Mouse (Mus musculus): ENCODE results near the gene Rbfox1. TPM values are rescaled to one million over a fixed set of nuclear protein-coding genes. Genes with fewer than 3 reads are reported as not detected.

The Rbfox1 gene
- polyA plus RNA-seq, 1 experiment, result not detected

DNA sequence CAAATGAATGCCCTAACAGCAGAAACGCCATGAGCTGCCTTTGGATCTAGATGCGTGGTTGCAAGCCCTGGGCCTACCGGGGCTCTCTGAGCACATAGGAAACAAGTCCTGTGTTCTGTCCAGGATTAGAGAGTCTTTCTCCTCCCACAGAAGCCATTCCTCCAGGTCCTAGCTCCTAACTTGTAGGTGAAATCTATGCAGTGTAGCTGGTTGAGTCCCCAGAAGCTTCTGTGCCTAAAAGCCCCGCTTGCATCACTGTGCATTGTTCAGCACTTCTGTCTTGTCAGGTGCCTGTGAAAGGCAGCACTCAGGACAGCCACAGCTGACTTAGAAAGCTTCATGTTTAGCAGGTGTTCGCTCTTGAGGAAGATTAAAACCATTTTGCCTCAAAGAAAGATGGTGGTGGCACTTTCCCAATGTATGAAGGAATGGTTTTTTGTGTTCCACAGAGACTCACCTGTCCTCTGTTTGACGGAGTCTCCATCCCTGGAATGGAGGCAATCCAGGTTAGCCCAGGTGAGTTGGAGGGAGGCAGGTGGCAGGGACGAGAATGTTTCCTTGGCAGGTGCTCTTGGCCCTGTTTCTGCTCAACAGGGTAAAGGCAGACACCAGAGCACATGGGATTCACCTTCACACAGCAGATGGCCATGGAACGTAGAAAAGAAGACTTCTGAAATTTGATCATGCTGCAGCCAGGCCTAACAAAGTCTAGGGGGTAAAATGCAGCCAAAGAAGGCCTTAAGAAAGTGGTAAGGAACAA is 1213.0 kb downstream of the Rbfox1 start:
- no peak for TF ChIP-seq POLR2A (IDR thresholded peaks at IDR 0.05; ENCODE audit: borderline replicate concordance, low read depth, low read length)
- TF ChIP-seq CTCF (IDR thresholded peaks at IDR 0.05; ENCODE audit: low read depth, low read length), result no peak
- Histone ChIP-seq H3K4me1 (ENCODE audit: control insufficient read depth, insufficient read depth, low read length) (no peaks in the 10 kb centered on the region), H3K27ac (ENCODE audit: insufficient read depth, low read depth, low read length) (no peak overlapping the region), H3K4me3 (ENCODE audit: insufficient read depth, low read length) (no peak overlapping the region)

DNA sequence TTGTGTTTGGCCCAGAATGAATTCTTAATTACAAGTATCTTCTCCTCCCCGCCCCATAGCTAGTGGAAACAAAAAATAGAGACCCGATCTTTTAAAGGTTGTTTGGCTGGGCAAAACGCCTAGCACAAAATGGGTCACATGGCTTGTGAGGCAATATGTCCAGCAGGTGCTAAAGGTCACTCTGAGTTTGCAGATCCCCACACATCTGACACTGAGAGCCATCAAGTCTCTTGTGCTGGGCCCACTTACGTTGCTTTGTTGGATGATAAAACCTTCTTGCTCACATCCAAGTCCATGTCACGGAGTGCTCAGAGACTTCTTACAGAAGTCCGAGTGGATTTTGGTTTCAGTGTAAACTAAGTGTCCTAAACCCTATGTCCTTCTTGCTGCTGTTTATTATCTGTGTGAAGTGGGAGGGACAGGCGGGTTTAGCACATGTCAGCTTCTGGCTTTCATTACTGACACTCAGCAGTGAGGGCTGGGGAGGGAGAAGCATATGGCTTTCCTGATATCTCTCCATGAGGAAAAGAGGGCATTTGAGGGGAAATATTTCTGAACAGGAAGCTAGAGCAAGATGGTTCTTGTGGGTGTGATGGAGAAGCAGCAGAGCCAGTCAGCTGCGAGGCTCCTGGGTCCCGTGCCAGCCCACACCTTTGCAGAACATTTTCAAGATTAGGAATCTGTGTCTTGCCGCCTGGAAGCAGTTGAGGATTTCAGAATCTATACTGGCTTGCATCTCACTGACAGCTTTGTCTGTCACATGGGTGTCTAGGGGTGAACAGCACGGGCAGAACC is 1214.5 kb downstream of the Rbfox1 start:
- H3K4me1 ChIP-seq (ENCODE audit: control insufficient read depth, insufficient read depth, low read length), result no peaks in the 10 kb centered on the region
- no peak overlapping the region for H3K27ac ChIP-seq (ENCODE audit: insufficient read depth, low read depth, low read length)
- no peak overlapping the region for H3K4me3 ChIP-seq (ENCODE audit: insufficient read depth, low read length)
- no peak for TF ChIP-seq CTCF (IDR thresholded peaks at IDR 0.05; ENCODE audit: low read depth, low read length)
- TF ChIP-seq POLR2A (IDR thresholded peaks at IDR 0.05; ENCODE audit: borderline replicate concordance, low read depth, low read length), result no peak

DNA sequence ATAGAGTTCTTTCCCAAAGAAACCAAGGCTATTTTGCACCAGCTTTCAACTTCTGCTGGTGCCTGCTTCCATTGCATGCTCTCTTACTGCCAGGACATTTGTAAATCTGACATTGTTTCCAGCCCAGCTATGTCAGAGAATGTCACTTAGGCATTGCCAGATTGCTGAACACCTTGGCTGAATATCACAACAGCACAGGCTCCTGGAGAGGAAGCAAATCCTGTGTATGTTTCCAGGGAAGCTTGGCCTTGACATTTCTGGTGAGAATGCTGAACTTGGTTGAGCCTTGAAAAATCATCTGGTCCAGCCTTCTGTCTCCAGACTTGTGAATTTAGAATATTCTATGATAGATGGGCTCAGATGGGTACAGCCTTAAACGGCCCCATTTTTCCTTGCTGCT is 1217.3 kb downstream of the Rbfox1 start:
- H3K27ac ChIP-seq (ENCODE audit: insufficient read depth, low read depth, low read length), result no peak overlapping the region
- H3K4me3 ChIP-seq (ENCODE audit: insufficient read depth, low read length), result no peak overlapping the region
- TF ChIP-seq CTCF (IDR thresholded peaks at IDR 0.05; ENCODE audit: low read depth, low read length) (no peak), POLR2A (IDR thresholded peaks at IDR 0.05; ENCODE audit: borderline replicate concordance, low read depth, low read length) (no peak)
- H3K4me1 ChIP-seq (ENCODE audit: control insufficient read depth, insufficient read depth, low read length), result no peaks in the 10 kb centered on the region

DNA sequence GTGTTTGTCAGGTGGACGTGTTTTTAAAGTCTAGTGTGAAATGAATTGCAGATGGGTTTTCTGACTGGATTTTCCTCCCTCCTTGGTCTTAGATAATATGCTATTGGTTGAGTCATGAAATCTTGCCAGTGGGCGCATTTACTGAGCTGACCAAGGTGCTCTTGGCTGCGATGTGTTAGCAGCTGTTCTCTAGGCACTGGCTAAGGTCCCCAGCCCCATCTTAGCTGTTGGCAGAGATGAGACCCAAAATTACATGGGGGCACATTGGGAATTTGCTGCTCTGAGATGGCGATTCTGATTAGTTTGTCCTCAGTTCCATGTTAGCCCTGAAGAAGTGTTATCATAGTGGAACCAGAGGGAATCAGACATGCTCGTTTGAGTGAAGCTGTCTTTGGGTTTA is 1218.1 kb downstream of the Rbfox1 start:
- no peak for TF ChIP-seq POLR2A (IDR thresholded peaks at IDR 0.05; ENCODE audit: borderline replicate concordance, low read depth, low read length)
- no peak for TF ChIP-seq CTCF (IDR thresholded peaks at IDR 0.05; ENCODE audit: low read depth, low read length)
- Histone ChIP-seq H3K27ac (ENCODE audit: insufficient read depth, low read depth, low read length) (no peak overlapping the region), H3K4me3 (ENCODE audit: insufficient read depth, low read length) (no peak overlapping the region), H3K4me1 (ENCODE audit: control insufficient read depth, insufficient read depth, low read length) (no peaks in the 10 kb centered on the region)

DNA sequence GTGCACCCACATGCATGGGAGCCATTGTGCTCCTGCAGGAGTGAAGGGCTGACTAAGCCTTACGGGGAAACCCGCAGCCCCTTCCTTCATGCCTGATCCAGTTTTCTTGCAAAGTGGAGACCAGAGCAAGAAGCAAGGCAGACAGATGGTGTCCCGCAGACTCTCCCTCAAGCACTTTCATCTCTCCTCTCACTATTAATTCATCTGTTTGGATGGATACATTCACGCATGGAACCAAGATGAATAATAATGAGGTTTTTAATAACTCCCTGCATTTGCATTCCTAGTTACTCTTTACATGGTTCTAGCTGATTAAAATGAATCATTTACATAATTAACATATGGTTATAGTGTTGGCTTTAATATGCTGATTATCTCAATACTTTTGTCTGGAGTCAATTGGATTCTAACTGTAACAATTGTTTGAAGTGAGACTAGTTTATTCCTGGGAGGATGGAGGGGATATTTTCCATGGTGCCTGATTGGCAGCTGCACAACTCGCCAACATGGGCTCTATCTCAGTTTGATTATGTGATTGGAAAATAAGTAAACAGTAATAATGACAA is 1221.4 kb downstream of the Rbfox1 start:
- no peak for TF ChIP-seq CTCF (IDR thresholded peaks at IDR 0.05; ENCODE audit: low read depth, low read length)
- no peak for TF ChIP-seq POLR2A (IDR thresholded peaks at IDR 0.05; ENCODE audit: borderline replicate concordance, low read depth, low read length)
- Histone ChIP-seq H3K4me1 (ENCODE audit: control insufficient read depth, insufficient read depth, low read length) (no peaks in the 10 kb centered on the region), H3K4me3 (ENCODE audit: insufficient read depth, low read length) (no peak overlapping the region), H3K27ac (ENCODE audit: insufficient read depth, low read depth, low read length) (no peak overlapping the region)

DNA sequence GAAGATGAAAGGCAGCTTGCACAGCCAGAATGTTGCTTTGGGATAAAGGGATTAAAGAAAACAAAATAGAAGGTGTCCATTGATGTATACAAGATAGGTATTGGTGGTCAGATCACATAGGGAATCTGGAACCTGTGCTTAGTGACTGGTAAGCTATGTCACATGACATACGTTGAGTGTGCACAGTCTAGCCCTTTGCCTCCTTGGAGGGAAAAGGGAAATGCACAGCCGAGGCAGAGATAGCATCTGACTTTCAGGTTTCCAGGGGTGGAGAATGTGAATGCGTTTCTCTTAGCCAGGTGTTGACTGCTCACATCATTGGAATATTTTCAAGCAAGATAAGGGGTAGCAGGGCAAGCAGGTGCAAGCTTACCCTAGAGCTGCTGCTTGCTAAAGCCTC is 1230.8 kb downstream of the Rbfox1 start:
- Histone ChIP-seq H3K27ac (ENCODE audit: insufficient read depth, low read depth, low read length) (no peak overlapping the region), H3K4me3 (ENCODE audit: insufficient read depth, low read length) (no peak overlapping the region), H3K4me1 (ENCODE audit: control insufficient read depth, insufficient read depth, low read length) (peaks cover 5% of the 10 kb centered on the region)
- TF ChIP-seq CTCF (IDR thresholded peaks at IDR 0.05; ENCODE audit: low read depth, low read length) (no peak), POLR2A (IDR thresholded peaks at IDR 0.05; ENCODE audit: borderline replicate concordance, low read depth, low read length) (no peak)

DNA sequence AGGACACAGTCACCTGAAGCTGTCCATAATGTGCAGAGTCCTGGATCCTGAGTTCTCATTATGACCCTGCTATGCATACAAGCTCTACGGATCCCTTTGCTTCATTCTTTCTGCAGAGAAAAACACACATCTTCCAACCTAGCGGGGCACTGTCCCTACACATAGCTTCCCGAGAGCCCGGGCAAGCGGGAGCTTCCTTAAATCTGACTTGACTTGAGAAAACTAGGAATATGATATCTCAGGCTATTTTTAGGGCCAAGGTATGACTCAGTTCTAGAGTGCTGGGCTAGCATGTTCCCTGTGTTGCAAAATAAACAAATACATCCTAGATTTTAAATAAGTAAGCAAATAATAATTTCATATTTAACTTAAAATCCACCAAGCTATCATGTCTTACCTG is 1244.4 kb downstream of the Rbfox1 start:
- Histone ChIP-seq H3K27ac (ENCODE audit: insufficient read depth, low read depth, low read length) (no peak overlapping the region), H3K4me1 (ENCODE audit: control insufficient read depth, insufficient read depth, low read length) (no peaks in the 10 kb centered on the region), H3K4me3 (ENCODE audit: insufficient read depth, low read length) (no peak overlapping the region)
- no peak for TF ChIP-seq CTCF (IDR thresholded peaks at IDR 0.05; ENCODE audit: low read depth, low read length)
- TF ChIP-seq POLR2A (IDR thresholded peaks at IDR 0.05; ENCODE audit: borderline replicate concordance, low read depth, low read length), result no peak

DNA sequence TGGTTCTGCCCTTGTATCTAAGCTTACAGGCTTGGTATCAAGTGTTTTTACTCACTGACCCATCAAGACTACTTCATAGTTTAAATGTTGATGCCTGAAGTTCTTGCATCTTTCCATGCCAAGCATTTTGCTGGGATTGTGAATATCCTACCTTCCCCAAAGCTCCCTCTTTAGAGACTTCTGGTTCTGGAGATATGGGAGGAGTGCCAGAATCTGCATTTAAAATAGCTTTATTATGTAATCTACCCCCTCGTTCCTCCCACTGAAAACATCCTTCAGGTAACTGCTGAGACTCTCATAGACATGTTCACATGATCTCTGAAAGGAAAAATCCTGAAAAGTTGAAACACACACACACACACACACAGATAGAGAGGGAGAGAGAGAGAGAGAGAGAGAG is 1247.3 kb downstream of the Rbfox1 start:
- Histone ChIP-seq H3K4me3 (ENCODE audit: insufficient read depth, low read length) (no peak overlapping the region), H3K4me1 (ENCODE audit: control insufficient read depth, insufficient read depth, low read length) (no peaks in the 10 kb centered on the region), H3K27ac (ENCODE audit: insufficient read depth, low read depth, low read length) (no peak overlapping the region)
- TF ChIP-seq CTCF (IDR thresholded peaks at IDR 0.05; ENCODE audit: low read depth, low read length) (no peak), POLR2A (IDR thresholded peaks at IDR 0.05; ENCODE audit: borderline replicate concordance, low read depth, low read length) (no peak)

DNA sequence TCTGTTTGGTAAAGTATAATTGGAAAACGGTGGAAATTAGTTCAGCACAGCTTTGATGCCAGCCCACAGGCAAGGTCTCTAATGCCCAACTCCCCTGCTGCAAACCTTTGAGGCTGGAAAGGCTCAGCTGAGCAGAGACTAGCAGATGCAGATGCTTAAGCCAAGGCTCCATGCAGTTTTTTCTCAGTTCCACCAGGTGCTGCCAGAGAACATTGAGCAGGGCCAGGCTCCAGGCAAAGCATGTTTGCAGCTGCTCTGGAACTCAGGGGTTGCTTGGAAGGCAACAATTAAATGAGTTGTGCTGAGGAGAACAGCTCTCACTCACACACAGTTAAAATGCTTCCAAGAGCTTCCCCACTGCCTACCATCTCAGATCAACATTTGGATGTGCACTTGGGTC is 1251.8 kb downstream of the Rbfox1 start:
- TF ChIP-seq POLR2A (IDR thresholded peaks at IDR 0.05; ENCODE audit: borderline replicate concordance, low read depth, low read length), result no peak
- TF ChIP-seq CTCF (IDR thresholded peaks at IDR 0.05; ENCODE audit: low read depth, low read length), result no peak
- no peak overlapping the region for H3K27ac ChIP-seq (ENCODE audit: insufficient read depth, low read depth, low read length)

DNA sequence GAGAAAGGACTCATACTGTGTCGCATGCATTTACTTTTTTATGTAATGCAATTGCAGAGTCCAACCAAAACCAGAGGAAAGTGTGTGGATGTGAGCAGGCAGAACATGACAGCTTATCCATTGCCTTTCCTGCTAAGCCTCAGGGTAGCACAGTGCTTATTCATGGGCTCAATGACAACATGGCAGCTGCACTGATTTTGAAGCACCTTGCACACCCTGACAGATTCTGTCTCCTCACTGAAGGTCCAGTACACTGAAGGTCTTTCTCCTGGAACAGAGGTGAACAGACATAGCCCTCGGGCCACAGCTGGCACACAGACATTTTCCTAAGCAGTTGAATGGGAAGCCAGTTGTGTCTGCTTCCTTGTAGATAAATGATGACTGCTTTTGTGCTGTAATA is 1254.3 kb downstream of the Rbfox1 start:
- Histone ChIP-seq H3K27ac (ENCODE audit: insufficient read depth, low read depth, low read length) (no peak overlapping the region), H3K4me1 (ENCODE audit: control insufficient read depth, insufficient read depth, low read length) (no peaks in the 10 kb centered on the region), H3K4me3 (ENCODE audit: insufficient read depth, low read length) (no peak overlapping the region)
- TF ChIP-seq CTCF (IDR thresholded peaks at IDR 0.05; ENCODE audit: low read depth, low read length) (no peak), POLR2A (IDR thresholded peaks at IDR 0.05; ENCODE audit: borderline replicate concordance, low read depth, low read length) (no peak)

More for the DNA sequence above, 1251.8 kb downstream of the Rbfox1 start:
- Histone ChIP-seq H3K4me1 (ENCODE audit: control insufficient read depth, insufficient read depth, low read length) (no peaks in the 10 kb centered on the region), H3K4me3 (ENCODE audit: insufficient read depth, low read length) (no peak overlapping the region)

Data from bone marrow macrophage, adult 2 months (primary cell).